Mouse (Mus musculus) limb, embryonic 11.5 days (tissue): ENCODE data around the gene Emilin1. TPM values are rescaled to one million over a fixed set of nuclear protein-coding genes. Genes with fewer than 3 reads are reported as not detected.
"Not testable (repeated sequence)": the region's sequence is repeated elsewhere in the genome, so short reads cannot be mapped to it uniquely, and the experiment has no call there.

Experiments
- ATAC-seq: fragments of 200-750 bp; cut with Nextera tagmentation; 2 replicates; pipeline ENCODE4 v1.8.0; 2017; ENCODE audit warnings: low read depth; ENCODE audit not compliant: insufficient number of reproducible peaks, low FRiP score, low TSS enrichment
- DNase-seq: peaks from one replicate; pipeline ENCODE4 v3.0.0-alpha.2; 2015; ENCODE audit warnings: low spot score
- H3K27ac ChIP-seq: fragments of 300-500 bp; sonication (generic); replicated peaks from 2 replicates; pipeline ENCODE4 v1.5.1; 2014; ENCODE audit warnings: low read depth, mild to moderate bottlenecking, low read length
- H3K27me3 ChIP-seq: fragments of 300-500 bp; sonication (generic); 2 replicates; pipeline ENCODE4 v1.6.1; 2014; ENCODE audit warnings: mild to moderate bottlenecking, low read length, mixed read lengths; ENCODE audit not compliant: control insufficient read depth, insufficient read depth
- H3K36me3 ChIP-seq: fragments of 300-500 bp; sonication (generic); 2 replicates; pipeline ENCODE4 v1.6.1; 2014; ENCODE audit warnings: mild to moderate bottlenecking, low read length, moderate library complexity, mixed read lengths; ENCODE audit not compliant: control insufficient read depth, insufficient read depth
- H3K4me1 ChIP-seq: fragments of 300-500 bp; sonication (generic); 2 replicates; pipeline ENCODE4 v1.6.1; 2014; ENCODE audit warnings: low read length, mixed read lengths; ENCODE audit not compliant: control insufficient read depth, insufficient read depth
- H3K4me2 ChIP-seq: fragments of 300-500 bp; sonication (generic); 2 replicates; pipeline ENCODE4 v1.6.1; 2014; ENCODE audit warnings: low read depth, mild to moderate bottlenecking, moderate library complexity; ENCODE audit not compliant: severe bottlenecking
- H3K4me3 ChIP-seq: fragments of 300-500 bp; sonication (generic); 2 replicates; pipeline ENCODE4 v1.5.1; 2014; ENCODE audit warnings: low read depth, low read length
- H3K9ac ChIP-seq: fragments of 300-500 bp; sonication (generic); 2 replicates; pipeline ENCODE4 v1.6.1; 2014; ENCODE audit warnings: mild to moderate bottlenecking, low read length
- H3K9me3 ChIP-seq: fragments of 300-500 bp; sonication (generic); 2 replicates; pipeline ENCODE4 v1.6.1; 2016; ENCODE audit warnings: low read length; ENCODE audit not compliant: control insufficient read depth
- WGBS: fragments of 180-500 bp; shearing (Covaris S2); extraction: QIAGEN DNeasy Blood & Tissue Kit; methylation state at CpG from one replicate; pipeline ENCODE4 v1.1.7; 2014; 5-methylcytosine and 5-hydroxymethylcytosine counted together
- polyA plus RNA-seq: library from polyadenylated mRNA; unstranded; fragments of >200 nt; fragmentation: Nextera tagmentation; extraction: Ambion mirVana; gene quantifications from 2 replicates; pipeline ENCODE4 v1.2.1, GENCODE M21; 2014

Emilin1 gene
- polyA plus RNA-seq, 1 experiment from 2014 or later: 117 TPM

GRCm38 (mm10) chr5:30872574-30872973 is 40.6 kb upstream of the Emilin1 start:
- H3K4me2 ChIP-seq: no peak overlapping the region
- H3K36me3 ChIP-seq: peaks cover 51% of the 10 kb centered on the region
- no peak overlapping the region for H3K27ac ChIP-seq
- peaks cover 5% of the 10 kb centered on the region; the same call in 1 of the 2 replicates for H3K4me1 ChIP-seq
- H3K4me3 ChIP-seq: no peak overlapping the region
- DNase-seq (no peak), ATAC-seq (no peak)
- H3K27me3 ChIP-seq: no peaks in the 10 kb centered on the region
- no peak overlapping the region for H3K9ac ChIP-seq
- H3K9me3 ChIP-seq: no peaks in the 10 kb centered on the region
- WGBS: 96% methylated on average over 9 of the region's 9 CpGs

GRCm38 (mm10) chr5:30874365-30874764 is 38.8 kb upstream of the Emilin1 start:
- DNase-seq (no peak), ATAC-seq (no peak)
- no peaks in the 10 kb centered on the region for H3K27me3 ChIP-seq
- no peak overlapping the region for H3K4me2 ChIP-seq
- no peak overlapping the region for H3K4me3 ChIP-seq
- H3K36me3 ChIP-seq: peaks cover 53% of the 10 kb centered on the region
- WGBS: 91% methylated on average over 7 of the region's 7 CpGs
- no peak overlapping the region for H3K27ac ChIP-seq
- no peaks in the 10 kb centered on the region for H3K9me3 ChIP-seq
- peaks cover 10% of the 10 kb centered on the region; the same call in 1 of the 2 replicates for H3K4me1 ChIP-seq
- no peak overlapping the region for H3K9ac ChIP-seq

GRCm38 (mm10) chr5:30878616-30879015 is 34.6 kb upstream of the Emilin1 start:
- Histone ChIP-seq H3K27ac (no peak overlapping the region), H3K4me1 (0 out of 2 replicates have a peak, but pooled peaks cover 5% of the 10 kb centered on the region), H3K27me3 (no peaks in the 10 kb centered on the region), H3K9me3 (no peaks in the 10 kb centered on the region), H3K9ac (no peak overlapping the region), H3K36me3 (peaks cover 34% of the 10 kb centered on the region), H3K4me3 (no peak overlapping the region), H3K4me2 (no peak overlapping the region)
- WGBS: 15% methylated on average over 6 of the region's 6 CpGs
- peak; percentile 51 for DNase-seq
- 0 out of 2 replicates have a peak, but pooled peaks have one; percentile 52 for ATAC-seq

- Histone ChIP-seq H3K36me3 (peaks cover 25% of the 10 kb centered on the region), H3K27ac (no peak overlapping the region), H3K4me2 (no peak overlapping the region), H3K4me3 (no peak overlapping the region), H3K27me3 (no peaks in the 10 kb centered on the region), H3K4me1 (0 out of 2 replicates have a peak, but pooled peaks cover 5% of the 10 kb centered on the region), H3K9me3 (no peaks in the 10 kb centered on the region), H3K9ac (no peak overlapping the region)
- WGBS: 85% methylated on average over 5 of the region's 5 CpGs
- DNase-seq (no peak), ATAC-seq (no peak)
Measured at GRCm38 (mm10) chr5:30879347-30879943, 33.8 kb upstream of the Emilin1 start.

- WGBS: 89% methylated on average over 4 of the region's 4 CpGs
- not testable (repeated sequence) for H3K9me3 ChIP-seq, H3K27ac ChIP-seq, DNase-seq, H3K4me3 ChIP-seq, H3K4me2 ChIP-seq, H3K4me1 ChIP-seq, H3K9ac ChIP-seq, H3K36me3 ChIP-seq, H3K27me3 ChIP-seq, ATAC-seq
Measured at GRCm38 (mm10) chr5:30881839-30882238, 31.4 kb upstream of the Emilin1 start.

GRCm38 (mm10) chr5:30886209-30886608 is 27.0 kb upstream of the Emilin1 start:
- no peak for ATAC-seq
- Histone ChIP-seq H3K9me3 (no peaks in the 10 kb centered on the region), H3K36me3 (peaks cover 5% of the 10 kb centered on the region; the same call in 1 of the 2 replicates), H3K27me3 (no peaks in the 10 kb centered on the region), H3K4me3 (no peak overlapping the region), H3K9ac (no peak overlapping the region), H3K4me1 (peaks cover 6% of the 10 kb centered on the region), H3K27ac (no peak overlapping the region), H3K4me2 (0 out of 2 replicates have a peak overlapping the region, but pooled peaks have one; percentile 75)
- WGBS: 63% methylated on average over 4 of the region's 4 CpGs
- DNase-seq: no peak

- H3K27me3 ChIP-seq: no peaks in the 10 kb centered on the region
- DNase-seq: no peak
- H3K4me2 ChIP-seq: peak overlapping the region; percentile 75
- peaks cover 6% of the 10 kb centered on the region; the same call in 1 of the 2 replicates for H3K36me3 ChIP-seq
- H3K4me1 ChIP-seq: peaks cover 6% of the 10 kb centered on the region
- ATAC-seq: no peak
- no peaks in the 10 kb centered on the region for H3K9me3 ChIP-seq
- H3K4me3 ChIP-seq: peak overlapping the region; percentile 58
- peak overlapping the region; percentile 41 for H3K9ac ChIP-seq
- WGBS: 35% methylated on average over 5 of the region's 5 CpGs
- H3K27ac ChIP-seq: peak overlapping the region; percentile 89
Measured at GRCm38 (mm10) chr5:30886731-30887130, 26.5 kb upstream of the Emilin1 start.

- ATAC-seq: peak; percentile 45
- Histone ChIP-seq H3K9me3 (no peaks in the 10 kb centered on the region), H3K9ac (peak overlapping the region; percentile 80), H3K36me3 (peaks cover 9% of the 10 kb centered on the region; the same call in 1 of the 2 replicates), H3K4me3 (peak overlapping the region; percentile 58), H3K27ac (peak overlapping the region; percentile 89), H3K4me2 (peak overlapping the region; percentile 75), H3K4me1 (peaks cover 6% of the 10 kb centered on the region), H3K27me3 (no peaks in the 10 kb centered on the region)
- DNase-seq: peak; percentile 85
- WGBS: 0% methylated on average over 19 of the region's 19 CpGs
Measured at GRCm38 (mm10) chr5:30887331-30887761, 25.9 kb upstream of the Emilin1 start.
